Mouse (Mus musculus) kidney, adult 18-20 months (tissue): ENCODE data around the gene Zfp598.
"Not testable (repeated sequence)": the region's sequence is repeated elsewhere in the genome, so short reads cannot be mapped to it uniquely, and the experiment has no call there.

Source experiments
- DNase-seq: peaks from one replicate; pipeline ENCODE4 v3.0.0; 2021

Gene Zfp598

GRCm38 (mm10) chr17:24689251-24690081, 20.0 kb downstream of the Zfp598 start, which contains the start of gene Syngr3:
Gene Syngr3 (minus strand): TSS chr17:24689955.
- DNase-seq = no peak

- no peak for DNase-seq
These were observed 22.9 kb downstream of the Zfp598 start for GRCm38 (mm10) chr17:24692385-24692784.

GRCm38 (mm10) chr17:24695326-24696010, 26.0 kb downstream of the Zfp598 start:
- DNase-seq = peak; percentile 34

GRCm38 (mm10) chr17:24696011-24696697, 26.7 kb downstream of the Zfp598 start, which contains the start of the genes Gfer and Noxo1:
Gene Gfer (minus strand): TSS chr17:24696156.
Gene Noxo1 (plus strand): TSS chr17:24696234.
- peak; percentile 89 for DNase-seq

- no peak for DNase-seq
These were observed 28.5 kb downstream of the Zfp598 start for GRCm38 (mm10) chr17:24697985-24698384.

- DNase-seq = no peak
These were observed 29.2 kb downstream of the Zfp598 start for GRCm38 (mm10) chr17:24698715-24699114.

- no peak for DNase-seq
These were observed 30.0 kb downstream of the Zfp598 start for GRCm38 (mm10) chr17:24699473-24699872.

GRCm38 (mm10) chr17:24701251-24701650, 31.8 kb downstream of the Zfp598 start:
- DNase-seq = no peak

GRCm38 (mm10) chr17:24705821-24706220, 36.3 kb downstream of the Zfp598 start:
- DNase-seq = no peak

GRCm38 (mm10) chr17:24706982-24707800, 37.7 kb downstream of the Zfp598 start, which contains the start of gene Tbl3:
Gene Tbl3 (minus strand): TSS chr17:24707660.
- peak; percentile 97 for DNase-seq

- no peak for DNase-seq
These were observed 38.4 kb downstream of the Zfp598 start for GRCm38 (mm10) chr17:24707801-24708425.

GRCm38 (mm10) chr17:24708646-24709045, 39.2 kb downstream of the Zfp598 start:
- DNase-seq = no peak

GRCm38 (mm10) chr17:24715556-24715955, 46.1 kb downstream of the Zfp598 start:
- no peak for DNase-seq

- no peak for DNase-seq
These were observed 46.7 kb downstream of the Zfp598 start for GRCm38 (mm10) chr17:24716166-24716682.

GRCm38 (mm10) chr17:24717943-24718342, 48.5 kb downstream of the Zfp598 start, which contains the start of the genes Rnf151 and Rps2:
Gene Rnf151 (minus strand): TSS chr17:24718063.
Gene Rps2 (plus strand): TSS chr17:24718116.
- no peak for DNase-seq

- DNase-seq = not testable (repeated sequence)
These were observed 49.5 kb downstream of the Zfp598 start for GRCm38 (mm10) chr17:24718938-24719337.

GRCm38 (mm10) chr17:24719494-24720222, 50.2 kb downstream of the Zfp598 start:
- DNase-seq = peak; percentile 98

GRCm38 (mm10) chr17:24720616-24721015, 51.1 kb downstream of the Zfp598 start:
- not testable (repeated sequence) for DNase-seq

GRCm38 (mm10) chr17:24721383-24721955, 52.0 kb downstream of the Zfp598 start:
- not testable (repeated sequence) for DNase-seq
